Mouse (Mus musculus) adrenal gland, adult 18-20 months (tissue): Measurements from ENCODE around the gene Spi1. TPM values are rescaled to one million over a fixed set of nuclear protein-coding genes. Genes with fewer than 3 reads are reported as not detected.

Source experiments
- DNase-seq, 2 experiments: peaks; one replicate each; pipeline ENCODE4 v3.0.0; 2021 to 2022; ENCODE audit warnings: low spot score in 2 of 2
- total RNA-seq, 2 experiments: library from RNA; stranded (reverse); gene quantifications; 1 replicate in 1 of 2; 2 replicates in 1 of 2; pipeline ENCODE4 v1.2.3; 2021

Gene Spi1
- total RNA-seq, 2 experiments from 2014 or later, result 5.3 to 9.9 TPM

DNA sequence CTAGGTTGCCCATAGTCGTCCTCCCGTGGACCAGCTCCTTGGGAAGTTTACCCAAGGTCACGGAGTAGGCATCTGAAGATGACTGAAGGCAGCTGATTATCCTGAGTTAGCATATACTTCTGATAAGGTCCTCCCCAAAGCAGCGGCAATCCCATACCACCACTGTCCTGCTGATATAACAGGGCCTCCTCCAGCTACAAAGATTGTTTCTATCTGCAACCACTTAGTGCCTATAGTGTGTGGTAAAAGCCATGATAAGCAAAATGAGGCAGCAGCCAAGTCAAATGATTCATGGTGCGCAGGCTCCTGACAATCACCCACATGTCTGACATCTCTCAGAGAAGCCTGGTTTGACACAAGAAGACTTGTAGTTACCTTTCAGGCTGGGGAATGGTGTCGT lies 82.8 kb downstream of the Spi1 start:
- no peak for DNase-seq

Other genes starting within 250 kb of the Spi1 start
- gene Mtch2, start 235.2 kb upstream of the Spi1 start, total RNA-seq, result 100 to 1,000 TPM; 243 to 314 TPM
- 1 to 10 TPM in 1 of 2 experiments, under 1 TPM in 1; 0.93 to 1.3 TPM for gene C1qtnf4, start 196.5 kb upstream of the Spi1 start, total RNA-seq
- 10 to 100 TPM; 36.6 to 39.5 TPM for gene Kbtbd4, start 177.7 kb upstream of the Spi1 start, total RNA-seq
- gene Ndufs3, start 177.6 kb upstream of the Spi1 start, total RNA-seq, result 100 to 1,000 TPM; 419 to 469 TPM
- gene Celf1, start 142.0 kb upstream of the Spi1 start, total RNA-seq, result 10 to 100 TPM; 90.5 to 97.3 TPM
- gene Rapsn, start 46.8 kb upstream of the Spi1 start, total RNA-seq, result 1 to 10 TPM in 1 of 2 experiments, under 1 TPM in 1; 0.93 to 1.6 TPM
- gene Psmc3, start 28.4 kb upstream of the Spi1 start, total RNA-seq, result 100 to 1,000 TPM; 197 to 212 TPM
- 10 to 100 TPM; 25.1 to 30.4 TPM for gene Slc39a13, start 12.0 kb upstream of the Spi1 start, total RNA-seq
- under 1 TPM; 0.07 to 0.19 TPM for gene Mybpc3, start 35.8 kb downstream of the Spi1 start, total RNA-seq
- 10 to 100 TPM; 22.2 TPM for gene Madd, start 101.4 kb downstream of the Spi1 start, total RNA-seq
- gene Nr1h3, start 120.4 kb downstream of the Spi1 start, total RNA-seq, result 10 to 100 TPM; 22.2 to 53.1 TPM
- 10 to 100 TPM; 38.5 to 43.7 TPM for gene Acp2, start 120.5 kb downstream of the Spi1 start, total RNA-seq
- 1 to 10 TPM; 8.2 to 8.4 TPM for gene Ddb2, start 154.6 kb downstream of the Spi1 start, total RNA-seq
- gene Pacsin3, start 173.6 kb downstream of the Spi1 start, total RNA-seq, result 100 to 1,000 TPM in 1 of 2 experiments, 10 to 100 TPM in 1; 35.7 to 130 TPM
- 100 to 1,000 TPM in 1 of 2 experiments, 10 to 100 TPM in 1; 94.6 to 107 TPM for gene Arfgap2, start 182.6 kb downstream of the Spi1 start, total RNA-seq